Mouse (Mus musculus): ENCODE data around the gene Gm15262.
A peak's percentile ranks its signal among the peaks of the same experiment; 100 is the strongest.

- TF ChIP-seq ZNF384 (IDR thresholded peaks at IDR 0.05; ENCODE audit: low read depth, low read length) (no peak), CTCF (IDR thresholded peaks at IDR 0.05 in 2 of 3, conservative IDR thresholded peaks at IDR 0.05 in 1 of 3; ENCODE audit: control insufficient read depth in 1 of 3, insufficient read depth in 1 of 3, low read depth in 2 of 3, low read length in 3 of 3, poor library complexity in 1 of 3, severe bottlenecking in 1 of 3) (peak; percentile 64 to 91 (median 71)), SMC3 (IDR thresholded peaks at IDR 0.05; ENCODE audit: low read depth, low read length) (peak; percentile 32; the same call in 1 of the 2 replicates), RAD21 (IDR thresholded peaks at IDR 0.05; ENCODE audit: low read depth, low read length) (peak; percentile 49), NRF1 (IDR thresholded peaks at IDR 0.05; ENCODE audit: insufficient read depth, low read depth, low read length, poor library complexity, severe bottlenecking) (no peak), MAX (IDR thresholded peaks at IDR 0.05; ENCODE audit: low read length) (no peak), ZMIZ1 (IDR thresholded peaks at IDR 0.05; ENCODE audit: low read depth, low read length) (no peak), MAFK (IDR thresholded peaks at IDR 0.05; ENCODE audit: borderline replicate concordance, low read depth, low read length) (no peak), HCFC1 (IDR thresholded peaks at IDR 0.05; ENCODE audit: low read depth, low read length) (no peak), MEF2A (IDR thresholded peaks at IDR 0.05; ENCODE audit: extremely low read depth, insufficient replicate concordance, low read depth, low read length, poor library complexity, severe bottlenecking) (no peak), ELF1 (IDR thresholded peaks at IDR 0.05; ENCODE audit: low read depth, low read length) (no peak), ETS1 (IDR thresholded peaks at IDR 0.05; ENCODE audit: low read depth, low read length) (no peak), POLR2A (IDR thresholded peaks at IDR 0.05; ENCODE audit: control insufficient read depth in 1 of 2, insufficient read depth in 1 of 2, low read depth in 1 of 2, low read length in 2 of 2, poor library complexity in 1 of 2) (no peak)
Observed at GRCm38 (mm10) chrX:161385791-161386190, 98.5 kb downstream of the Gm15262 start.
